Mouse (Mus musculus): ENCODE results near the gene Epha4. TPM values are rescaled to one million over a fixed set of nuclear protein-coding genes. Genes with fewer than 3 reads are reported as not detected.

The Epha4 gene
- polyA plus RNA-seq, 1 experiment from 2014 or later: 25.9 TPM

- POLR2A ChIA-PET: interaction anchor here (0.6 kb wide), 1 partner anchor 233 kb away, joined by 3 read pairs; no protein-coding TSS in a partner anchor
Measured at GRCm38 (mm10) chr1:77339701-77340100, 175.2 kb downstream of the Epha4 start.

GRCm38 (mm10) chr1:77338346-77338745, 176.5 kb downstream of the Epha4 start:
- no peak for TF ChIP-seq CTCF (IDR thresholded peaks at IDR 0.05)
- ATAC-seq (no peak), DNase-seq (ENCODE audit: low read depth, low spot score) (no peak)
- no peaks in the 10 kb centered on the region for H3K27me3 ChIP-seq
- POLR2A ChIA-PET: no interaction called here
- CTCF ChIA-PET: interaction anchor here (1.2 kb wide), 1 partner anchor 96 kb away, joined by 3 read pairs; no protein-coding TSS in a partner anchor
- in situ Hi-C loops (cut with MboI; ENCODE audit: low pct_unique_long_range_greater_than_20kb): no loop called here

More at GRCm38 (mm10) chr1:77339701-77340100, 175.2 kb downstream of the Epha4 start:
- no peak for DNase-seq (ENCODE audit: low read depth, low spot score)
- no peak for TF ChIP-seq CTCF (IDR thresholded peaks at IDR 0.05)
- no peak for ATAC-seq
- no peaks in the 10 kb centered on the region for H3K27me3 ChIP-seq
- in situ Hi-C loops (cut with MboI; ENCODE audit: low pct_unique_long_range_greater_than_20kb): no loop called here
- CTCF ChIA-PET: no interaction called here

GRCm38 (mm10) chr1:77336937-77337336, 178.0 kb downstream of the Epha4 start:
- in situ Hi-C loops (cut with MboI; ENCODE audit: low pct_unique_long_range_greater_than_20kb): no loop called here
- POLR2A ChIA-PET: interaction anchor here (0.5 to 1.0 kb wide), 2 partner anchors 13 to 177 kb away, joined by 3 read pairs; no protein-coding TSS in a partner anchor
- TF ChIP-seq CTCF (IDR thresholded peaks at IDR 0.05): no peak
- H3K27me3 ChIP-seq: no peaks in the 10 kb centered on the region
- CTCF ChIA-PET: interaction anchor here (0.8 to 1.2 kb wide), 3 partner anchors 11 to 20 kb away, joined by 3 to 5 read pairs (median 4); no protein-coding TSS in a partner anchor
- ATAC-seq (no peak), DNase-seq (ENCODE audit: low read depth, low spot score) (no peak)

- DNase-seq (ENCODE audit: low read depth, low spot score) (no peak), ATAC-seq (no peak)
- CTCF ChIA-PET: no interaction called here
- H3K27me3 ChIP-seq: no peaks in the 10 kb centered on the region
- TF ChIP-seq CTCF (IDR thresholded peaks at IDR 0.05): no peak
- POLR2A ChIA-PET: no interaction called here
- in situ Hi-C loops (cut with MboI; ENCODE audit: low pct_unique_long_range_greater_than_20kb): no loop called here
Measured at GRCm38 (mm10) chr1:77318597-77319127, 196.2 kb downstream of the Epha4 start.

All from Patski (cell line).